Mouse (Mus musculus) adrenal gland, adult 2 months (tissue): ENCODE results near the gene Ghr. TPM values are rescaled to one million over a fixed set of nuclear protein-coding genes. Genes with fewer than 3 reads are reported as not detected.

ENCODE experiments used
- DNase-seq: peaks from one replicate; pipeline ENCODE4 v3.0.0; 2021
- polyA plus RNA-seq: library from polyadenylated mRNA; depleted of rRNA; stranded (reverse); fragments of >200 nt; gene quantifications from 2 replicates; pipeline ENCODE4 v1.2.3, GENCODE M21; 2012
- total RNA-seq, 2 experiments: library from RNA; stranded (reverse); gene quantifications; 2 replicates each; pipeline ENCODE4 v1.2.3; 2021

Ghr gene
- total and polyA plus RNA-seq, 3 experiments, result 17.5 to 214 (median 175) TPM

GRCm38 (mm10) chr15:3381413-3381812 is 201.9 kb downstream of the Ghr start:
- DNase-seq, result no peak

DNA sequence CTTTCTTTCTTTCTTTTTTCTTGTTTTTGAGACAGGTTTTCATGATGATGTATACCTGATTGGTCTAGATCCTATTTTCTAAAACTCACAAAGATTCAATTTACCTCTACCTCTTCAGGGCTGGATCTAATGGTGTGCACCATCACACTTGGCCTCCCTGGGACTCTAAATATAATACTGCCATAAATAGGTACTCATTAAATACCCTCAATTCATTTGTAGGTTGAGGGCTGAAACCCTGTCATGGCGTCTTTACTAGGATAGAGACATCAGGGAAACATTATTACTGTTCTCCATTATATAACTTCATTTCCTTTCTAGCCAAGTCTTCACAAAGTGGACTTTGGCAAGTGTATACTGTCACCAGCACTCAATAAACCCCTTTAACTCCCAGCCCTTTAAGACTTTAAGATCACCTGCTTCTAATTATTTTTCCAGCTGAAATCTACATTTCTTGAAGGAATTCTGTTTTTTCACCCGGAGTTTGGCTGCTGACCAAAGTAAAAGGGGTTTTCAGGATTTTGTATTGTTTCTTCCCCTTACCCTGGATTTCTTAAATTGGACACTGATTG is 214.9 kb downstream of the Ghr start:
- no peak for DNase-seq

GRCm38 (mm10) chr15:3356073-3356766 is 227.1 kb downstream of the Ghr start:
- peak; percentile 14 for DNase-seq

DNA sequence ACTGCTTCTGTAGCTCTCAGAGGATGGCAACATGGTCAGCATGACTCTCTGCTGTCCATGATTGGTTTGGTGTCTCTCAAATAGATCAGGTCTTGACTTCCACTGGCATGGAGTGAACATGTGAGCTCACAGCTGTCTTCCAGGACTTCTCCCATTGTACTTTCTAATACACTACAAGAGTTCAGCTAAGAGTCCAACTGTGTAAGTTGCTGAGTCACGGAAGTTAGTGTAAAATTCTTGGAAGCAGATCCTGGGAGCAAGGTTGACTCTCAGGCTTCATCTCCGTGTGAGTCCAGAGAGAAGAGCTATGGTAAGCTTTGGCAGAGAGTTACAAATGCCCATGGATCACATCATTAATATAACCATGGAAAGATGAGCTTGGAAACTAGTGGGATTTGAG is 229.6 kb downstream of the Ghr start:
- no peak for DNase-seq

GRCm38 (mm10) chr15:3349306-3350064 is 233.8 kb downstream of the Ghr start:
- no peak for DNase-seq

DNA sequence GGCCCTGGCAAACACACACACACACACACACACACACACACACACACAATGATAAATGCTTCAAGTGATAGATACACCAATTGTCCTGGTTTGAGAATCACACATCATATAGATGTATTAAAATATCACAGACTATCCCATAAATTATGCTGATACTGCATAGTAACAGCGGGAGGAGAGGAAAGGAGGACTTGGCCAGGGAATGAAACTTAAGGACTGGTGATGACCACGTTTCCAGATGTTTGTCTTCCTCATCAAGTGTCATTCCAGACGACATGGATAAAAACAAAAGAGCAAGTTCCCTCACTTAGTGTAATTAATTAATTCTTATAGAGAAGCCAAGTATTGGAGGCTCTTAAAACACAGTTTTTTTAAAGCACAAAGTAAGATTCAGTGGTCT is 236.6 kb downstream of the Ghr start:
- DNase-seq, result no peak

GRCm38 (mm10) chr15:3344555-3344954 is 238.7 kb downstream of the Ghr start:
- DNase-seq, result no peak

- no peak for DNase-seq
These were observed 241.3 kb downstream of the Ghr start for GRCm38 (mm10) chr15:3341806-3342582.

GRCm38 (mm10) chr15:3339847-3340246 is 243.4 kb downstream of the Ghr start:
- no peak for DNase-seq

GRCm38 (mm10) chr15:3332517-3332916 is 250.8 kb downstream of the Ghr start:
- DNase-seq, result no peak

GRCm38 (mm10) chr15:3331813-3332212 is 251.5 kb downstream of the Ghr start:
- no peak for DNase-seq

GRCm38 (mm10) chr15:3330291-3330690 is 253.0 kb downstream of the Ghr start:
- DNase-seq, result no peak

DNA sequence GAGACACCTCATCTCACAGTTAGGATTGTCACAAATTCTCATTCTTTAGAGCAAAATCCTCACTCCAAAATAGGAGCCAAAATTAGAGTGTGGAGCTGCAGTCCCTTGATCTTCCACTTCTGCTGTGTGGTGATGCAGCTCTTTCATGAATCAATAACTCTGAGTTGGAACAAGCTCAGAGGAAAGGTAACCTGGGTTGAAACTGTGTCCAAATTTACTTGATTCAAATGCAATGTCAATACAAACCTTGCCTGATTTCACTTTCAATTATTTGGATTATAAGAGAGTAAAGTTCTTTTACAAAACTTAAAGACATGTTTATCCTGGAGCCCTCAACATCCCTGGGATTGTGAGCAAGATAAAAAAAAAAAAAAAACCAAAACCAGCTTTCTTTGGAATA is 260.3 kb downstream of the Ghr start:
- no peak for DNase-seq

DNA sequence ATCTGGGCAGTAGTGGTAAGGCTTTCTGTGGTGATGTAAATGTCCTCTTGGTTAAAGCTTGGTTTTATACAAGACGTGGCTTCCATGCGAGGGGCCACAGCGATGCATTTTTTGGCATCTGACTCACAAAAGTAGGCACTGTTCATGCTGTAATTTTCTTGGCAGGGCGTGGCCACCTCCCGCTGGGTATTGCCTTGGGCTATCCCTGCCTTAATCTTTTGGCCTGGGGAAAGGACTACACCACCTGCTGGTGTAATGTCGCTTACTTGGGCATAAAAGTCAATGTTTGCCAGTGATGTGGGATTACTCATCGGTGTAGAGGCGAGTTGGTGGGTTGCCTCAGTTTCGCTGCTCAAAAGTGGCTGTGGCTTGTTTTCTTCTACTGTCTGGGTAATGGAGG is 263.4 kb downstream of the Ghr start:
- DNase-seq, result no peak

DNA sequence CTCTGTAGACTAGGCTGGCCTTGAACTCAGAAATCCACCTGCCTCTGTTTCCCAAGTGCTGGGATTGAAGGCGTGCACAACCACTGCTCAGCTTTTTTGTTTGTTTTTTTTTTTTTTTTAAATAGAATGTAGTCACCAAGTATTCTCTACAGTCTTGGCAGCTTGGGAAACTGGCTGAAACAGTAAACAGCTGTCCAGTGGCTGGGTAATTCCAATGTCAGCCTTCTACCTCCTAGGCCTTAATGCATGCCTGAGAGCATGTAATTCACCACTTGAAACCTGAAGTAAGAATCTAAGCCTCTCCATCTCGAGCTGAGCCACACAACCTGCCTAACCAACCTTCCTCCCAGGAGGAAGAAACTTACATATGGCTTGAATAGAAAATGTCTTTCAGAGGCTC is 266.7 kb downstream of the Ghr start:
- no peak for DNase-seq

DNA sequence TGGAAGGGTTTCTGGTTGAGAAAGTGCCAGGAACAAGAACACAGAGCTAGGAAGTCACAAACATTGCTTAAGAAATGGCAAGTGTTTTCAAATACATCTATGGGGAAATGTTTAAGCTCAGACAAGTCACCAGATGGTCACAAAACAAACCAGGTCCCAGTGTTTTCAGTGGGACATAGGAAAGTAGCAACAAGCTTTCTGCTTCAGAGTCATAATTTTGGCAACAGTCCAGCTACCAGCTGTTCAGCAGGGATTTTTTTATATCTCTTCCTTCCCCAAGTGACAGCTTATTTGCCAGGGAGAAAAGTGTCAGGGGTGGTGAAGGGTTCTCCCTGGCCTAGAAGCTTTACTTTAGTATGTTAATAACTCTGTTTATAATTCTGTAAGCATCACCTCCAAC is 270.4 kb downstream of the Ghr start:
- DNase-seq, result no peak

DNA sequence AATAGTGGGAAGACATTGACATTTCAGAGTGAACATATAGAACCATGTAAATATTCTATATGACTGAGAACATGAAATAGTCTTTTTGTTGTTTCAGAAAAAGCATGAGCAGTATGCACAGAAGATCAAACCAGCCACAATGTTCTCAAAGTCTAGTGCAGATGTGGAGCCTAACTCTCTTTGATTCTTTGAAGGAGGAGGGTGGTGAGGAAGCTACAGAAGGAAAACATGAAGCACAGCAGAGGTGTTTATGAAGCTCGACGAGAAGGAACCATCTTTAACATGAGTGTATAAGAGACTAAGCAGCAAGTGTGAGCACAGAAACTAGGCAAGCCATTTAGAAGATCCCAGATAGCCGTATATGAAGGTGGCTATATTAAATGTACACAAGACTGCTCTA is 273.4 kb downstream of the Ghr start:
- no peak for DNase-seq

GRCm38 (mm10) chr15:3303426-3303825 is 279.9 kb downstream of the Ghr start, which contains the start of gene Ccdc152:
Ccdc152 (minus strand) TSS chr15:3303526.
- no peak for DNase-seq

GRCm38 (mm10) chr15:3300361-3301100 is 282.8 kb downstream of the Ghr start:
- DNase-seq, result no peak

DNA sequence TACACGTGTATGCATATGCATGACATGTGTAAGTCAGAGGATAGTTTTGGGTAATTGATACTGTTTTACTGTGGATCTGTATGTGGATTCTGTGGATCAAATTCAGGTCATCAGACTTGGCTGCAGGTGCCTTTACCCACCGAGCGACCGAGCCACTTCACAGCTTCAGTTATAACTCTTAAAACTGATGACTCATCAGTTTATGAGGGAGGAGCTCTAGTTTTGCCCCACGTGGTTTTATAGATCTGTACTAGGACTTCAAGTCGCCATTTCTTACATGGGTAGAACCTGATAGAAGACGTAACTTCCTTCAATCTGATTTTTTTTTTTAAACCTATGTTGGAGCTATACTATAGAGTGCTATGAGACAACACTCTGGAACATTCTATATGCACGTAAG is 285.7 kb downstream of the Ghr start:
- DNase-seq, result no peak

- DNase-seq, result no peak
These were observed 287.3 kb downstream of the Ghr start for GRCm38 (mm10) chr15:3295986-3296385.

- no peak for DNase-seq
These were observed 289.8 kb downstream of the Ghr start for GRCm38 (mm10) chr15:3293477-3293876.
